Mouse (Mus musculus): Measurements from ENCODE around the gene Them7. TPM values are rescaled to one million over a fixed set of nuclear protein-coding genes. Genes with fewer than 3 reads are reported as not detected.

Them7 gene
- polyA plus RNA-seq, 1 experiment from 2014 or later = not detected

- 30% methylated on average over 14 of the region's 14 CpGs for WGBS
- no peaks in the 10 kb centered on the region for H3K9me3 ChIP-seq
- 0 out of 2 replicates have a peak, but pooled peaks cover 5% of the 10 kb centered on the region for H3K27me3 ChIP-seq
- H3K36me3 ChIP-seq (replicated peaks) = no peaks in the 10 kb centered on the region
- peak overlapping the region; percentile 43 for H3K4me2 ChIP-seq
- no peak overlapping the region for H3K9ac ChIP-seq
- H3K4me1 ChIP-seq = peaks cover 10% of the 10 kb centered on the region
- peak overlapping the region; percentile 11 for H3K4me3 ChIP-seq (replicated peaks)
- no peak overlapping the region for H3K27ac ChIP-seq
- no peak for ATAC-seq (ENCODE audit: low FRiP score)
Measured at GRCm38 (mm10) chr2:105370698-105371097, 146.6 kb downstream of the Them7 start.

GRCm38 (mm10) chr2:105372156-105372555 lies 148.0 kb downstream of the Them7 start:
- ATAC-seq (ENCODE audit: low FRiP score) = 0 out of 2 replicates have a peak, but pooled peaks have one; percentile 17
- WGBS = 92% methylated on average over 6 of the region's 6 CpGs
- H3K27me3 ChIP-seq = 0 out of 2 replicates have a peak, but pooled peaks cover 5% of the 10 kb centered on the region

GRCm38 (mm10) chr2:105372727-105373126 lies 148.6 kb downstream of the Them7 start:
- H3K9me3 ChIP-seq = no peaks in the 10 kb centered on the region
- ATAC-seq (ENCODE audit: low FRiP score) = no peak
- no peaks in the 10 kb centered on the region for H3K36me3 ChIP-seq (replicated peaks)
- WGBS = 87% methylated on average over 5 of the region's 5 CpGs
- no peak overlapping the region for H3K9ac ChIP-seq
- no peak overlapping the region for H3K27ac ChIP-seq
- H3K4me3 ChIP-seq (replicated peaks) = no peak overlapping the region
- no peak overlapping the region for H3K4me2 ChIP-seq
- peaks cover 10% of the 10 kb centered on the region for H3K4me1 ChIP-seq
- H3K27me3 ChIP-seq = 0 out of 2 replicates have a peak, but pooled peaks cover 5% of the 10 kb centered on the region

More at GRCm38 (mm10) chr2:105372156-105372555, 148.0 kb downstream of the Them7 start:
- Histone ChIP-seq H3K9me3 (no peaks in the 10 kb centered on the region), H3K9ac (no peak overlapping the region), H3K4me3 (replicated peaks) (no peak overlapping the region), H3K4me1 (peaks cover 10% of the 10 kb centered on the region), H3K4me2 (no peak overlapping the region), H3K27ac (no peak overlapping the region), H3K36me3 (replicated peaks) (no peaks in the 10 kb centered on the region)

GRCm38 (mm10) chr2:105373658-105374057 lies 149.5 kb downstream of the Them7 start:
- WGBS = 92% methylated on average over 11 of the region's 11 CpGs
- ATAC-seq (ENCODE audit: low FRiP score) = no peak
- H3K27me3 ChIP-seq = 0 out of 2 replicates have a peak, but pooled peaks cover 5% of the 10 kb centered on the region

GRCm38 (mm10) chr2:105375261-105375660 lies 151.1 kb downstream of the Them7 start:
- peaks cover 7% of the 10 kb centered on the region for H3K4me1 ChIP-seq
- WGBS = 94% methylated on average over 7 of the region's 7 CpGs

More at GRCm38 (mm10) chr2:105373658-105374057, 149.5 kb downstream of the Them7 start:
- Histone ChIP-seq H3K27ac (no peak overlapping the region), H3K4me3 (replicated peaks) (no peak overlapping the region), H3K9me3 (no peaks in the 10 kb centered on the region), H3K4me1 (peaks cover 10% of the 10 kb centered on the region), H3K36me3 (replicated peaks) (no peaks in the 10 kb centered on the region), H3K4me2 (no peak overlapping the region), H3K9ac (no peak overlapping the region)

GRCm38 (mm10) chr2:105375705-105376104 lies 151.6 kb downstream of the Them7 start:
- H3K27ac ChIP-seq = no peak overlapping the region
- no peak for ATAC-seq (ENCODE audit: low FRiP score)

More at GRCm38 (mm10) chr2:105375261-105375660, 151.1 kb downstream of the Them7 start:
- Histone ChIP-seq H3K9ac (no peak overlapping the region), H3K4me3 (replicated peaks) (no peak overlapping the region), H3K9me3 (no peaks in the 10 kb centered on the region), H3K36me3 (replicated peaks) (no peaks in the 10 kb centered on the region), H3K27me3 (0 out of 2 replicates have a peak, but pooled peaks cover 5% of the 10 kb centered on the region), H3K27ac (no peak overlapping the region), H3K4me2 (no peak overlapping the region)
- no peak for ATAC-seq (ENCODE audit: low FRiP score)

GRCm38 (mm10) chr2:105379682-105380081 lies 155.6 kb downstream of the Them7 start:
- no peak overlapping the region for H3K4me3 ChIP-seq (replicated peaks)
- no peak overlapping the region for H3K9ac ChIP-seq
- H3K4me2 ChIP-seq = no peak overlapping the region
- no peaks in the 10 kb centered on the region for H3K4me1 ChIP-seq
- no peak overlapping the region for H3K27ac ChIP-seq
- no peaks in the 10 kb centered on the region for H3K9me3 ChIP-seq
- WGBS = 86% methylated on average over 1 of the region's 1 CpGs
- H3K36me3 ChIP-seq (replicated peaks) = no peaks in the 10 kb centered on the region
- H3K27me3 ChIP-seq = no peaks in the 10 kb centered on the region
- ATAC-seq (ENCODE audit: low FRiP score) = no peak

More at GRCm38 (mm10) chr2:105375705-105376104, 151.6 kb downstream of the Them7 start:
- Histone ChIP-seq H3K9me3 (no peaks in the 10 kb centered on the region), H3K9ac (no peak overlapping the region), H3K4me1 (peaks cover 3% of the 10 kb centered on the region), H3K4me2 (no peak overlapping the region), H3K36me3 (replicated peaks) (no peaks in the 10 kb centered on the region), H3K4me3 (replicated peaks) (no peak overlapping the region), H3K27me3 (0 out of 2 replicates have a peak, but pooled peaks cover 5% of the 10 kb centered on the region)
- 83% methylated on average over 4 of the region's 4 CpGs for WGBS

GRCm38 (mm10) chr2:105380757-105381319 lies 156.7 kb downstream of the Them7 start:
- H3K27ac ChIP-seq = no peak overlapping the region
- H3K4me3 ChIP-seq (replicated peaks) = no peak overlapping the region
- H3K36me3 ChIP-seq (replicated peaks) = peaks cover 10% of the 10 kb centered on the region
- no peak overlapping the region for H3K4me2 ChIP-seq
- ATAC-seq (ENCODE audit: low FRiP score) = no peak
- H3K9me3 ChIP-seq = no peaks in the 10 kb centered on the region
- H3K9ac ChIP-seq = no peak overlapping the region
- H3K27me3 ChIP-seq = no peaks in the 10 kb centered on the region
- WGBS = 89% methylated on average over 3 of the region's 3 CpGs
- no peaks in the 10 kb centered on the region for H3K4me1 ChIP-seq

- Histone ChIP-seq H3K4me1 (no peaks in the 10 kb centered on the region), H3K4me2 (no peak overlapping the region), H3K27ac (no peak overlapping the region), H3K27me3 (no peaks in the 10 kb centered on the region), H3K9me3 (no peaks in the 10 kb centered on the region), H3K4me3 (replicated peaks) (no peak overlapping the region), H3K36me3 (replicated peaks) (peaks cover 25% of the 10 kb centered on the region), H3K9ac (no peak overlapping the region)
- ATAC-seq (ENCODE audit: low FRiP score) = no peak
- 85% methylated on average over 8 of the region's 8 CpGs for WGBS
Measured at GRCm38 (mm10) chr2:105383063-105383462, 158.9 kb downstream of the Them7 start.

- Histone ChIP-seq H3K27me3 (no peaks in the 10 kb centered on the region), H3K27ac (no peak overlapping the region), H3K9me3 (no peaks in the 10 kb centered on the region), H3K4me3 (replicated peaks) (no peak overlapping the region), H3K4me1 (no peaks in the 10 kb centered on the region), H3K4me2 (no peak overlapping the region), H3K9ac (no peak overlapping the region), H3K36me3 (replicated peaks) (peaks cover 42% of the 10 kb centered on the region)
- 78% methylated on average over 3 of the region's 3 CpGs for WGBS
- ATAC-seq (ENCODE audit: low FRiP score) = no peak
Measured at GRCm38 (mm10) chr2:105384998-105385397, 160.9 kb downstream of the Them7 start.

GRCm38 (mm10) chr2:105386418-105386817 lies 162.3 kb downstream of the Them7 start:
- H3K36me3 ChIP-seq (replicated peaks) = peaks cover 55% of the 10 kb centered on the region
- H3K9me3 ChIP-seq = no peaks in the 10 kb centered on the region
- ATAC-seq (ENCODE audit: low FRiP score) = no peak
- no peak overlapping the region for H3K4me3 ChIP-seq (replicated peaks)
- H3K27ac ChIP-seq = no peak overlapping the region
- H3K27me3 ChIP-seq = no peaks in the 10 kb centered on the region
- H3K4me2 ChIP-seq = no peak overlapping the region
- H3K4me1 ChIP-seq = 0 out of 2 replicates have a peak, but pooled peaks cover 3% of the 10 kb centered on the region
- no peak overlapping the region for H3K9ac ChIP-seq
- WGBS = 91% methylated on average over 4 of the region's 4 CpGs

- Histone ChIP-seq H3K4me1 (0 out of 2 replicates have a peak, but pooled peaks cover 10% of the 10 kb centered on the region), H3K27me3 (no peaks in the 10 kb centered on the region), H3K36me3 (replicated peaks) (peaks cover 78% of the 10 kb centered on the region), H3K4me2 (no peak overlapping the region), H3K27ac (no peak overlapping the region), H3K9me3 (no peaks in the 10 kb centered on the region), H3K9ac (no peak overlapping the region), H3K4me3 (replicated peaks) (no peak overlapping the region)
- 90% methylated on average over 17 of the region's 17 CpGs for WGBS
- ATAC-seq (ENCODE audit: low FRiP score) = no peak
Measured at GRCm38 (mm10) chr2:105389007-105389890, 165.1 kb downstream of the Them7 start.
